Mouse (Mus musculus) gastrocnemius, postnatal 4 days (tissue): ENCODE measurements around the gene Aff4. TPM values are rescaled to one million over a fixed set of nuclear protein-coding genes. Genes with fewer than 3 reads are reported as not detected.
"Not testable (repeated sequence)": the region's sequence is repeated elsewhere in the genome, so short reads cannot be mapped to it uniquely, and the experiment has no call there.

Source experiments
- DNase-seq, 2 experiments: peaks; one replicate each; pipeline ENCODE4 v3.0.0; 2021 to 2022; ENCODE audit warnings: low spot score in 2 of 2, mixed read lengths in 2 of 2
- long read RNA-seq, 2 experiments: library from polyadenylated mRNA; stranded (forward); transcript quantifications; one replicate each; pipeline ENCODE4 v2.0.0; 2021
- total RNA-seq, 2 experiments: library from RNA; stranded (reverse); gene quantifications; 2 replicates each; pipeline ENCODE4 v1.2.3; 2021

Aff4 gene
- 100 to 1,000 TPM; 146 to 154 TPM for total RNA-seq
- long read RNA-seq, experiment 1, full-length matches to known transcripts: 5 of 16 reads
- long read RNA-seq, experiment 1, partial matches to known transcripts: 5 of 16 reads
- long read RNA-seq, experiment 1, other reads (novel, unspliced or antisense): 6 of 16 reads
- long read RNA-seq, experiment 2, full-length matches to known transcripts: 9 of 21 reads
- long read RNA-seq, experiment 2, partial matches to known transcripts: 4 of 21 reads
- long read RNA-seq, experiment 2, other reads (novel, unspliced or antisense): 8 of 21 reads

DNA sequence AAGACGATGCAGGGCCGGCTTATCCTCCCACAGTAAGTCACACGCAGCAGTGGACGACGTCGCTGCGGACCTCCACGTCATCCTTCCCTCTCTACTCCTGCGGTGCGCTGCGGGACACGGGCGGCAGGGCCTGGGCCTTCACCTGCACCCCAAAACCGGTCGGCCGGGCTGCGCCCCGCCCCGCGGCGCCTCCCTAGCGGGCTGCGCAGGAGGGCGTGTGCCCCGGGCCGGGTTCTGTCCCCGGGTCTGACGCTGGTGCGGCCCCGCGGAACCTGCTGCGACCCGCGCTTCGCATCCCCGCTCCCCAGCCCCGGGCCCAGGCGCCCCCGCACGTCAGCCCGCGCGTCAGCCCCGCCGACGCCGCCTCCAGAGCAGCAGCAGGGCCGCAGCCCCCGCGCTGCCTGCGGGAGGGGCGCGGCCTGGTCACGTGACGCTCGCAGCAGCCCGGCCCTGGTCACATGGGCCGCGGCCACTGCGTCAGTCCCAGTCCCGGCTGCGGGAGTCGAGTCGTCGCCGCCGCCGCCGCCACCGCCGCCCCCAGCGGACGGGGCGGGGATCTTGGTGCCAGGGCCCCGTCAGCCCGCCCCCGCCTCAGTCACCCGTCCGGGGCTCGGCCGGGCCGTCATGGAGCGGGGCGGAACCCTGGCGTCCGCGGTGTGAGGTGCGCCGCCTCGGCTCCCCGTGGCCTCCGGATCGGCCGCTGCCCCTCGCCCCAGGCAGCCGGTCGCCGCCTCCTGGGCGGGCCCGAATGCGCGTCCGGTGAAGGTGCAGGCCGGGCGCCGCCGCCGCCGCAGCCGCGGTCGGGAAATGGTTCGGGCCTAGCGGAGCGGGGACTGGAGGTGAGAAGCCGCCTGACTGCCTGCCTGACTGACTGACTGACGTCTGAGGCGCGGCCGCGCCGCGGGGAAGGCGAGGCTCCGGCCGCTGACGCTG lies at the start of gene Aff4:
Gene Aff4 (plus strand): TSS at position 543 of the 933 bp plus-strand sequence.
- peak; percentile 74 to 88 for DNase-seq

DNA sequence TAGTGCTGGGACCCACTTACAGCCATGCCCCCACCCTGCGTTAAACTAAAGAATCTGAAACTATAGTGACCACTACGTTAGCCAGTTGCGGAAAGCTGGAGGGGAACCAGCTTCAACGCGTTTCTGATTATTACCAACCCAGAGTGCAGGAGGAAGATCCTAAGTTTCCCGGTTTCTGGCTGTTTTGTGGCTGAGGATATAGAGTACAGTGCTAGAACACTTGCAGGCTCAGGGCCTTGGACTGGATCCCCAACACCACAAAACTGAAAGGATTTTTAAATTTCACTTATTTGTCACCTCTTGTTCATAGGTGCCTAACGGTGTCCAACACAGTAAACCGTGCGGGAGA lies 49.5 kb upstream of the Aff4 start:
- DNase-seq: no peak

DNA sequence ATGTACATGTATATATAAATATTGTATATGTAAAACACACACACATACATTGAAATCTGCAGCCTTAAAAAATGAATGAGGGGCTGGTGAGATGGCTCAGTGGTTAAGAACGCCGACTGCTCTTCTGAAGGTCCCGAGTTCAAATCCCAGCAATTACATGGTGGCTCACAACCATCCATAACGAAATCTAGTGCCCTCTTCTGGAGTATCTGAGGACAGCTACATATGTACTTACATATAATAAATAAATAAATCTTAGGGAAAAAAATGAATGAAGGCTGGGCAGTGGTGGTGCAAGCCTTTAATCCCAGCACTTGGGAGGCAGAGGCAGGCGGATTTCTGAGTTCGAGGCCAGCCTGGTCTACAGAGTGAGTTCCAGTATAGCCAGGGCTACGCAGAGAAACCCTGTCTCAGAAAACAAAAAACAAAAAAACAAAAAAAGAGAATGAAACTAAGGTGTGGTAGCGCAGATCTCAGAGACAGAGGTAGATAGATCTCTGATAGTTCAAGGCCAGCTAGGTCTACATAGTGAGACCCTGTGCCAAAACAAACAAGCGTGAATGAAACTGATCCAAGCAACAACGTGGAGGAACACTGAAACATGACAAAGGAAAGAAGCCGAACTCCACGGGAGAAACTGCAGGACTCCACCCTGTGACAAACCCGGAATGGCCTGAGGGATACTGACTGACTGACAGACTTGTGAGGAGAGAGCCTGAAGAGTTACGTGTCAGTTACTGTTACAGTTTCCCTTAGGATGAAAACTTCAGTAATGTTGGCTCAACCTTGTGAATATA lies 46.4 kb upstream of the Aff4 start:
- DNase-seq: no peak

- no peak for DNase-seq
Observed at GRCm38 (mm10) chr11:53306965-53307364, 43.7 kb upstream of the Aff4 start.

- DNase-seq: peak in 1 of 2 experiments; percentile 18
Observed at GRCm38 (mm10) chr11:53307558-53308065, 43.0 kb upstream of the Aff4 start.

DNA sequence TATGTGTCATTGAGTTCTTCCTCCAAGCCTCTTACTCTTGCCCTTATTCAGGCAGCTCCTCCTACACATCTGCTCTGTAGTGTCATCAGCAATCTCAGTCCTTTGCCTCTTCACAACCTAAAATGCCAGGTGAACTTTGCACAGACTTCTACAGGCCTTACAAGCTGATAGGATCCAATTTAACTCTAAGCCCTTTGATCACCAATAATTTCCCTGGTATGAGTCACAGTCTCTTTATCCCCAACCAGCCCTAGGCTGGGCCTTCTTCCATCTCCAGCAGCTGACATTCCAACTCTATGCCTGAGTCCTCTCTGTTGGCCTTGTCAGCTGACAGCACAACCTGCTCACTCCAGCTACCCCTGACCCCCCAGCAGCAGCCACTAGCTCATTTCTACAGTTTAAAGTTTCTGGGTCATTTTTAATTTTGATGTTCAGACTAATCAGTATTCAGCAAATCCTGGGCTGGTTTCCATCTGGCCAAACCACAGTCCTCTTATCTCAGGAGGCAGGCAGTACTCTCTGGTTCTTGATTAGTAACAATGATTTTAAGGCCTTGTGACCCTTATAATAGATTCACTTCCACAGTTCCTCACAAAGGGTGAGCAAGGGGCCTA lies 42.3 kb upstream of the Aff4 start:
- DNase-seq: peak in 1 of 2 experiments; percentile 61

GRCm38 (mm10) chr11:53308884-53309310 lies 41.7 kb upstream of the Aff4 start:
- DNase-seq: peak in 1 of 2 experiments; percentile 72

GRCm38 (mm10) chr11:53311385-53311784 lies 39.2 kb upstream of the Aff4 start:
- no peak for DNase-seq

- not testable (repeated sequence) for DNase-seq
Observed at GRCm38 (mm10) chr11:53312823-53313222, 37.8 kb upstream of the Aff4 start.

DNA sequence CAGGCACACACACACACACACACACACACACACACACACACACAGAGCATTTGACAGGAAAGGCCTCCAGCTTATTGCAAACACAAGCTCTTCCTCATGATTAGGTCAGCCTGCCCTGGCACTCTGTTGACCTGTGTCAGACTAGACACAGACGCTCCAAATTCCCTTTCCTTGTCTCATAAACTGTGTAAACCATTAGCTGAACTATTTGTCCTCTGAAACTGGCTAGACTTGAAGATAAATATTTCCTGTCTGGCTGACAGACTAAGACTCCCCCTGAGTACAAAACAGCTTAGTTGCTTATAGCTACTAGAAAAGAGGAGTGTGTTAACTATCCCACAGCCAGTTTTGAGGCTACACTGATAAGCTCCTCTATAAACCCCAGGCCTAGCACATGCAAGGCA lies 35.9 kb upstream of the Aff4 start:
- no peak for DNase-seq

GRCm38 (mm10) chr11:53316996-53317395 lies 33.6 kb upstream of the Aff4 start:
- DNase-seq: no peak

DNA sequence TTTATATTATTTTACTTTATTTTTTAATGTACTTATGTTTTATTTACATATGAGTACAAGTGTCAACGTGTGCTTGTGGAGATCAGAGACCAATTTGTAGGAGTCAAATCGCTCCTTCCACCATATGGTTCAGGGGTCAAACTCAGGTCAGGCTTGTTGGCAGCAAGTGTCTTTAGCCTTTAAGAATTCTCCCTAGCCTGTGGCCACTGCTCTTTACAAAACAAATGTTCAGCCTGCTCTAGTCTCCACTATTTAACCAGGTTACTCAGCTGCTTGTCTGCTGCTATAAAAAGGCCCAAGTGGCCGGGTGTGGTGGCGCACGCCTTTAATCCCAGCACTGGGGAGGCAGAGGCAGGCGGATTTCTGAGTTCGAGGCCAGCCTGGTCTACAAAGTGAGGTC lies 32.6 kb upstream of the Aff4 start:
- DNase-seq: no peak

- DNase-seq: not testable (repeated sequence)
Observed at GRCm38 (mm10) chr11:53318568-53318967, 32.1 kb upstream of the Aff4 start.

- not testable (repeated sequence) for DNase-seq
Observed at GRCm38 (mm10) chr11:53319867-53320266, 30.8 kb upstream of the Aff4 start.

DNA sequence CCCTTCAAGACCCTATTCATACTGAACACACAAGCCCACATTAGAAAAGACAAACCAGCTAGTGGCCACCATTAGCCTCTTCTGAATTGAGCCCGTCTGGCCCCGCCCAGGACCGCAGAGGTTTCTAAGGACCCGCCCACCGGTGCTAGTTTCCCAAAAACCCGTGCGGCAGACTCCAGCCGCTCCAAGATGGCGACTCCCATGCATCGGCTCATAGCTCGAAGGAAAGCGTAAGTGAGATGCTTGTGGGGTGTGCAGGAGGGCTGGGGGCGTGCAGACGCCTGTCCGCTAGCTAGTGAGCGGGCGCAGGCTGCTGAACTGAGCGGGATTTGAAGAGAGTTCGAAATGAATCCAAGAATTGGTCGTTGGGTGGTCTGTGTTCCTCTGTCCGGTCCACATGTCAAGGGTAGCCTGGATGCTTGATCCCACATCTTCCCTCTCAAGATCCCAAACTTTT lies 26.1 kb upstream of the Aff4 start, which contains the start of gene Zcchc10:
Gene Zcchc10 (plus strand): TSS at position 168 of the 457 bp plus-strand sequence.
- DNase-seq: peak; percentile 68 to 87

- no peak for DNase-seq
Observed at GRCm38 (mm10) chr11:53330325-53330724, 20.3 kb upstream of the Aff4 start.

GRCm38 (mm10) chr11:53331121-53331520 lies 19.5 kb upstream of the Aff4 start:
- DNase-seq: no peak

- DNase-seq: no peak
Observed at GRCm38 (mm10) chr11:53332076-53332680, 18.5 kb upstream of the Aff4 start.

- no peak for DNase-seq
Observed at GRCm38 (mm10) chr11:53335505-53336181, 15.0 kb upstream of the Aff4 start.

DNA sequence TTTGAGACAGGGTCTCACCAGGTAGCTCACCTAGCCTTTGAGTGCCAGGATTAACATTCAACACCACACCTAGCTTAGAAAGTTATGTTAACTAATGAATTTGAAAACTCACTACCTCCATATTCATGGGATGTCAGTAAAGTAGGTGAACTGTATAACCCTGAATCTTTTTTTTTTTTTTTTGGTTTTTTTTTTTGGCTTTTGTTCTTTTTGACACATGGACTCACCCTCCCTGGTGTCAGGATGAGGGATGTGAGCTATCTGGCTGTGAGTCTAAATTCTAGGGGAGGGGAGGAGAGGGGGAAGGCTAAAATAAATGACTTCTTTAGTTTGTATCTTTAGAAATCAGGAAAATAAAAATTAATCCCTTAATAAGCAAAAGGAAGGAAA lies 14.5 kb upstream of the Aff4 start:
- DNase-seq: no peak
